Mouse (Mus musculus) heart, adult 2 months (tissue): ENCODE measurements around the gene Nceh1. TPM values are rescaled to one million over a fixed set of nuclear protein-coding genes. Genes with fewer than 3 reads are reported as not detected.

ENCODE experiments used
- DNase-seq, 2 experiments: peaks; one replicate each; pipeline ENCODE4 v3.0.0; 2021
- H3K27ac ChIP-seq: fragments of 200-600 bp; 2 replicates; pipeline ENCODE4 v1.8.1; 2022
- H3K27me3 ChIP-seq: fragments of 200-500 bp; 2 replicates; pipeline ENCODE4 v1.6.1; 2012; ENCODE audit warnings: mild to moderate bottlenecking, low read length, inconsistent platforms, mixed read lengths; ENCODE audit not compliant: control insufficient read depth, insufficient read depth
- H3K36me3 ChIP-seq: fragments of 200-500 bp; 2 replicates; pipeline ENCODE4 v1.6.1; 2012; ENCODE audit warnings: low read length, inconsistent platforms; ENCODE audit not compliant: control insufficient read depth, insufficient read depth
- H3K4me1 ChIP-seq: fragments of 200-500 bp; 2 replicates; pipeline ENCODE4 v1.6.1; 2011; ENCODE audit warnings: low read length; ENCODE audit not compliant: control insufficient read depth, insufficient read depth
- H3K4me3 ChIP-seq: fragments of 200-600 bp; 2 replicates; pipeline ENCODE4 v1.8.1; 2022
- H3K79me2 ChIP-seq: fragments of 200-500 bp; replicated peaks from 2 replicates; pipeline ENCODE4 v1.6.1; 2012; ENCODE audit warnings: mild to moderate bottlenecking, inconsistent platforms, low read length, moderate library complexity, mixed read lengths; ENCODE audit not compliant: control insufficient read depth, insufficient read depth
- H3K9ac ChIP-seq: fragments of 200-500 bp; 2 replicates; pipeline ENCODE4 v1.6.1; 2012; ENCODE audit warnings: low read depth, mild to moderate bottlenecking, control low read depth, inconsistent platforms, low read length, mixed read lengths
- CTCF ChIP-seq: fragments of 200-600 bp; IDR thresholded peaks from 2 replicates; pipeline ENCODE4 v1.8.1; 2022; ENCODE audit warnings: antibody characterized with exemption, mild to moderate bottlenecking, moderate library complexity
- EP300 ChIP-seq: fragments of 200-500 bp; IDR thresholded peaks from 2 replicates; pipeline ENCODE4 v1.6.1; 2011; ENCODE audit warnings: low read depth, low read length, control low read depth; ENCODE audit not compliant: insufficient read depth
- POLR2A ChIP-seq: fragments of 200-500 bp; IDR thresholded peaks from 2 replicates; pipeline ENCODE4 v1.6.1; 2011; ENCODE audit warnings: mild to moderate bottlenecking, low read depth, low read length, control low read depth; ENCODE audit not compliant: insufficient read depth
- WGBS: fragments of 180-500 bp; shearing (Covaris S2); methylation state at CpG from one replicate; pipeline ENCODE4 v1.1.7; 2018; 5-methylcytosine and 5-hydroxymethylcytosine counted together
- intact Hi-C: fragments of 180-260 bp; cut with DNase I; formaldehyde crosslinking; loops from one replicate; pipeline ENCODE4 v1.15.1; 2025
- polyA plus RNA-seq: library from polyadenylated mRNA; depleted of rRNA; stranded (reverse); fragments of >200 nt; gene quantifications from 2 replicates; pipeline ENCODE4 v1.2.3, GENCODE M21; 2012
- total RNA-seq, 2 experiments: library from RNA; stranded (reverse); gene quantifications; 2 replicates each; pipeline ENCODE4 v1.2.3; 2021

Gene Nceh1
- total and polyA plus RNA-seq, 3 experiments: 81.3 to 233 (median 201) TPM

DNA sequence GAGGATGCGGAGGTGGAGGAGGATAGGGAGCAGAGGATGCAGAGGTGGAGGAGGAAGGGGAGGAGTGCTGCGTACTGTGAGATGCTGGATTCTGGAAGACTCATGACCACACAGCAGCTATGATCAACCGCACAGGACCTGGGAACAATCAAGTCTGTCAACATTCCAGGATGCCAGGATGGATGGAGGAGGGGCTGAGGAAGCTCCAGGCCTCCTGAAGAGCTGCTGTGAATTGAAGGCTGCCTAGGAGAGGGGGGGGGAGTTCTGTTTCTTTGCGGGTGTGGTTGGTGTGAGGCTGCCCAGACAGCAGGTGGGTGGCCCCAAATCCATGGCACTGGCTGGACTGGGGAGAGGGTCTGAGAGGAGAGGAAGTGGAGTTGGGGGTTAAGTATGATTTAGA is 23.9 kb upstream of the Nceh1 start:
- DNase-seq: no peak
- Histone ChIP-seq H3K4me3 (no peak overlapping the region), H3K4me1 (no peaks in the 10 kb centered on the region), H3K27me3 (no peaks in the 10 kb centered on the region), H3K79me2 (no peaks in the 10 kb centered on the region), H3K36me3 (no peaks in the 10 kb centered on the region), H3K9ac (no peak overlapping the region), H3K27ac (no peak overlapping the region)
- TF ChIP-seq CTCF: no peak
- no peak for TF ChIP-seq POLR2A
- no peak for TF ChIP-seq EP300
- 37% methylated on average over 4 of the region's 4 CpGs for WGBS
- intact Hi-C loops: loop anchor here (10.0 kb wide), 1 partner anchor 166 kb away; no protein-coding TSS in a partner anchor

GRCm38 (mm10) chr3:27161645-27162409 is 20.9 kb upstream of the Nceh1 start:
- Histone ChIP-seq H3K9ac (no peak overlapping the region), H3K79me2 (no peaks in the 10 kb centered on the region), H3K4me1 (no peaks in the 10 kb centered on the region), H3K27ac (no peak overlapping the region), H3K4me3 (no peak overlapping the region), H3K27me3 (no peaks in the 10 kb centered on the region), H3K36me3 (no peaks in the 10 kb centered on the region)
- DNase-seq: no peak
- intact Hi-C loops: no loop called here
- no peak for TF ChIP-seq EP300
- TF ChIP-seq CTCF: no peak
- no peak for TF ChIP-seq POLR2A
- 85% methylated on average over 6 of the region's 6 CpGs for WGBS

- H3K27ac ChIP-seq: no peak overlapping the region
- H3K4me3 ChIP-seq: no peak overlapping the region
- no peaks in the 10 kb centered on the region for H3K27me3 ChIP-seq
- intact Hi-C loops: no loop called here
- no peaks in the 10 kb centered on the region for H3K4me1 ChIP-seq
- H3K79me2 ChIP-seq: no peaks in the 10 kb centered on the region
- WGBS: 60% methylated on average over 2 of the region's 2 CpGs
- H3K36me3 ChIP-seq: no peaks in the 10 kb centered on the region
- no peak overlapping the region for H3K9ac ChIP-seq
- no peak for DNase-seq
- TF ChIP-seq EP300 (no peak), CTCF (no peak), POLR2A (no peak)
Observed at GRCm38 (mm10) chr3:27162410-27162804, 20.4 kb upstream of the Nceh1 start.

- Histone ChIP-seq H3K9ac (no peak overlapping the region), H3K36me3 (no peaks in the 10 kb centered on the region), H3K4me3 (no peak overlapping the region), H3K4me1 (no peaks in the 10 kb centered on the region), H3K27ac (no peak overlapping the region), H3K27me3 (no peaks in the 10 kb centered on the region), H3K79me2 (no peaks in the 10 kb centered on the region)
- no peak for DNase-seq
- intact Hi-C loops: no loop called here
- TF ChIP-seq EP300 (no peak), CTCF (no peak)
- 87% methylated on average over 3 of the region's 3 CpGs for WGBS
Observed at GRCm38 (mm10) chr3:27165481-27166065, 17.2 kb upstream of the Nceh1 start.

- H3K27me3 ChIP-seq: no peaks in the 10 kb centered on the region
- H3K27ac ChIP-seq: no peak overlapping the region
- no peak for DNase-seq
- no peak overlapping the region for H3K4me3 ChIP-seq
- intact Hi-C loops: no loop called here
- 69% methylated on average over 1 of the region's 1 CpGs for WGBS
- no peaks in the 10 kb centered on the region for H3K4me1 ChIP-seq
- no peaks in the 10 kb centered on the region for H3K36me3 ChIP-seq
- TF ChIP-seq POLR2A (no peak), EP300 (no peak), CTCF (no peak)
- no peak overlapping the region for H3K9ac ChIP-seq
- no peaks in the 10 kb centered on the region for H3K79me2 ChIP-seq
Observed at GRCm38 (mm10) chr3:27170257-27170656, 12.5 kb upstream of the Nceh1 start.

DNA sequence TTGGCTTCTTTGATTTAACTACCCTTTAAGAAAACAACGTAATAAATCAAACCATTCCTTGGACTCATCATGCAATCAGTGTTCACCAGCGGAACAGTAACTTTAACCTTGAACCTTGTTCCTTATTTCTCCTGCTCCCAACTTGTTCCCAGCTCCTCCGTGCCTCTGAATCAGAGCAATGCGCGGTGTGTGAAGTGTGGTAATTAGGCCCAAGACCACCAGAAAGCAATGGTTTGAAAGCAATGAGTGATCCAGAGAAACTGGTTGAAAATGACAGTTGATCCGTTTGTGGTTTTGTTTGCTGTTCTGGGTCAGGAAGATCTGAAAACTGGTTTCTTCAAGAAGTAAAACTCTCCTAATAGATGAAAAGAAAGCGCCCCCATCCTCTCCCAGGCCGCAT is 3.1 kb upstream of the Nceh1 start:
- no peak for DNase-seq
- Histone ChIP-seq H3K27me3 (no peaks in the 10 kb centered on the region), H3K36me3 (no peaks in the 10 kb centered on the region), H3K4me1 (no peaks in the 10 kb centered on the region), H3K27ac (no peak overlapping the region), H3K79me2 (no peaks in the 10 kb centered on the region), H3K4me3 (no peak overlapping the region), H3K9ac (no peak overlapping the region)
- WGBS: 86% methylated on average over 8 of the region's 8 CpGs
- TF ChIP-seq EP300 (no peak), CTCF (no peak), POLR2A (no peak)
- intact Hi-C loops: no loop called here
